Mouse (Mus musculus) WW6 (cell line): ENCODE results near the gene Kif1b.
"Not testable (repeated sequence)": the region's sequence is repeated elsewhere in the genome, so short reads cannot be mapped to it uniquely, and the experiment has no call there.

Experiments
- DNase-seq: peaks from one replicate; pipeline ENCODE4 v3.0.0-alpha.2; 2013; ENCODE audit warnings: low read depth, low spot score

Gene Kif1b

GRCm38 (mm10) chr4:149220042-149220473 lies 87.4 kb downstream of the Kif1b start:
- no peak for DNase-seq

GRCm38 (mm10) chr4:149219401-149220041 lies 88.0 kb downstream of the Kif1b start:
- no peak for DNase-seq

- DNase-seq: no peak
These were observed 89.0 kb downstream of the Kif1b start for GRCm38 (mm10) chr4:149218476-149218875.

- no peak for DNase-seq
These were observed 91.5 kb downstream of the Kif1b start for GRCm38 (mm10) chr4:149215982-149216381.

GRCm38 (mm10) chr4:149215397-149215796 lies 92.1 kb downstream of the Kif1b start:
- no peak for DNase-seq

GRCm38 (mm10) chr4:149214468-149214867 lies 93.0 kb downstream of the Kif1b start:
- DNase-seq: not testable (repeated sequence)

GRCm38 (mm10) chr4:149213466-149213865 lies 94.0 kb downstream of the Kif1b start:
- DNase-seq: no peak

GRCm38 (mm10) chr4:149211441-149211840 lies 96.1 kb downstream of the Kif1b start:
- not testable (repeated sequence) for DNase-seq

GRCm38 (mm10) chr4:149202467-149202866 lies 105.0 kb downstream of the Kif1b start:
- no peak for DNase-seq

GRCm38 (mm10) chr4:149201110-149201509 lies 106.4 kb downstream of the Kif1b start:
- no peak for DNase-seq

GRCm38 (mm10) chr4:149197180-149197579 lies 110.3 kb downstream of the Kif1b start:
- no peak for DNase-seq

GRCm38 (mm10) chr4:149191103-149191502 lies 116.4 kb downstream of the Kif1b start:
- no peak for DNase-seq

- no peak for DNase-seq
These were observed 118.9 kb downstream of the Kif1b start for GRCm38 (mm10) chr4:149188563-149188962.

GRCm38 (mm10) chr4:149182755-149183154 lies 124.7 kb downstream of the Kif1b start:
- no peak for DNase-seq

- no peak for DNase-seq
These were observed 125.3 kb downstream of the Kif1b start for GRCm38 (mm10) chr4:149182192-149182591.

- DNase-seq: no peak
These were observed 127.9 kb downstream of the Kif1b start for GRCm38 (mm10) chr4:149179573-149179972.

- DNase-seq: no peak
These were observed 128.3 kb downstream of the Kif1b start for GRCm38 (mm10) chr4:149179160-149179559.

- no peak for DNase-seq
These were observed 129.2 kb downstream of the Kif1b start for GRCm38 (mm10) chr4:149178328-149178727.

GRCm38 (mm10) chr4:149177046-149177445 lies 130.4 kb downstream of the Kif1b start:
- DNase-seq: no peak

- no peak for DNase-seq
These were observed 130.8 kb downstream of the Kif1b start for GRCm38 (mm10) chr4:149176645-149177044.

GRCm38 (mm10) chr4:149173661-149174060 lies 133.8 kb downstream of the Kif1b start:
- no peak for DNase-seq

GRCm38 (mm10) chr4:149172666-149173065 lies 134.8 kb downstream of the Kif1b start:
- DNase-seq: no peak

GRCm38 (mm10) chr4:149172083-149172482 lies 135.4 kb downstream of the Kif1b start:
- no peak for DNase-seq

- DNase-seq: no peak
These were observed 135.9 kb downstream of the Kif1b start for GRCm38 (mm10) chr4:149171581-149171981.
